9 mouse cellular contexts compared by ENCODE assay signal in genomic region chr3:52603244-52603704, GRCm38 (mm10).
A peak's percentile ranks its signal among the peaks of the same experiment; 100 is the strongest.
DNase-seq lines count a peak whose midpoint lies in the region; ATAC-seq lines count a peak whose summit lies in the region.
"Had no signal": no experiment of that assay in that cellular context is flagged by ENCODE, and none has a peak within 500 bp of the region (broad histone marks: within the 10 kb centered on the region; RNA-seq: fewer than 3 reads in every experiment).

No protein-coding gene starts in this region.

- H3K36me3 ChIP-seq in kidney, embryonic 16.5 days (ENCODE audit: insufficient read depth, low read length), result no peaks in the 10 kb centered on the region
- no peaks in the 10 kb centered on the region for H3K36me3 ChIP-seq in embryonic facial prominence, embryonic 13.5 days
- no peaks in the 10 kb centered on the region for H3K36me3 ChIP-seq in heart, embryonic 16.5 days (ENCODE audit: control insufficient read depth, insufficient read depth)
- H3K36me3 ChIP-seq: liver, embryonic 15.5 days had no signal

- 50% methylated on average over 8 of the region's 8 CpGs for WGBS in kidney, embryonic 16.5 days
- WGBS in embryonic facial prominence, embryonic 13.5 days, result 48% methylated on average over 8 of the region's 8 CpGs
- 47% methylated on average over 8 of the region's 8 CpGs for WGBS in heart, embryonic 16.5 days

- H3K27ac ChIP-seq in kidney, embryonic 16.5 days (ENCODE audit: low read length), result no peak overlapping the region
- H3K27ac ChIP-seq in embryonic facial prominence, embryonic 13.5 days, result no peak overlapping the region
- no peak overlapping the region for H3K27ac ChIP-seq in heart, embryonic 16.5 days (ENCODE audit: low read length)
- H3K27ac ChIP-seq: liver, embryonic 15.5 days had no signal

- ATAC-seq in kidney, embryonic 16.5 days (ENCODE audit: low FRiP score, low TSS enrichment), result peak; percentile 71; the same call in 1 of the 2 replicates
- 0 out of 2 replicates have a peak, but pooled peaks have one; percentile 52 for ATAC-seq in embryonic facial prominence, embryonic 13.5 days (ENCODE audit: insufficient number of reproducible peaks, insufficient read depth, low FRiP score, low TSS enrichment, low read depth)
- peak; percentile 59 for ATAC-seq in heart, embryonic 16.5 days (replicated peaks; ENCODE audit: extremely low read depth, insufficient read depth, low FRiP score)

- H3K9ac ChIP-seq in kidney, embryonic 16.5 days (replicated peaks; ENCODE audit: low read length), result no peak overlapping the region
- no peak overlapping the region for H3K9ac ChIP-seq in embryonic facial prominence, embryonic 13.5 days
- H3K9ac ChIP-seq in heart, embryonic 16.5 days (ENCODE audit: low read length), result no peak overlapping the region
- H3K9ac ChIP-seq: liver, embryonic 15.5 days had no signal

- H3K27me3 ChIP-seq in kidney, embryonic 16.5 days (ENCODE audit: insufficient read depth, low read length), result no peaks in the 10 kb centered on the region
- no peaks in the 10 kb centered on the region for H3K27me3 ChIP-seq in embryonic facial prominence, embryonic 13.5 days
- no peaks in the 10 kb centered on the region for H3K27me3 ChIP-seq in heart, embryonic 16.5 days (ENCODE audit: control insufficient read depth, insufficient read depth, low read length)
- H3K27me3 ChIP-seq: liver, embryonic 15.5 days had no signal

- no peak overlapping the region for H3K4me3 ChIP-seq in kidney, embryonic 16.5 days (ENCODE audit: low read length)
- no peak overlapping the region for H3K4me3 ChIP-seq in embryonic facial prominence, embryonic 13.5 days
- no peak overlapping the region for H3K4me3 ChIP-seq in heart, embryonic 16.5 days (ENCODE audit: low read length)
- H3K4me3 ChIP-seq: liver, embryonic 15.5 days had no signal

- H3K9me3 ChIP-seq in kidney, embryonic 16.5 days (ENCODE audit: low read length), result no peaks in the 10 kb centered on the region
- no peaks in the 10 kb centered on the region for H3K9me3 ChIP-seq in embryonic facial prominence, embryonic 13.5 days
- no peaks in the 10 kb centered on the region for H3K9me3 ChIP-seq in heart, embryonic 16.5 days (replicated peaks; ENCODE audit: control insufficient read depth, low read length)
- H3K9me3 ChIP-seq: liver, embryonic 15.5 days had no signal

- H3K4me2 ChIP-seq in kidney, embryonic 16.5 days (replicated peaks; ENCODE audit: low read depth, low read length), result no peak overlapping the region
- H3K4me2 ChIP-seq in embryonic facial prominence, embryonic 13.5 days, result no peak overlapping the region
- H3K4me2 ChIP-seq in heart, embryonic 16.5 days (ENCODE audit: low read depth, low read length), result no peak overlapping the region
- H3K4me2 ChIP-seq: liver, embryonic 15.5 days had no signal

- DNase-seq in kidney, adult 9 months, result no peak
- peak; percentile 72 for DNase-seq in skeletal muscle tissue, adult 2 months (ENCODE audit: low read depth, low spot score)
- DNase-seq in c-Kit-positive CD71-positive TER-119-positive erythroid progenitor cells, embryonic 14.5 days (ENCODE audit: low spot score), result no peak
- no peak for DNase-seq in frontal cortex, postnatal 10 days (ENCODE audit: low spot score in 2 of 2)
- DNase-seq in right cerebral cortex, postnatal 4 days, result no peak

- H3K4me1 ChIP-seq in kidney, embryonic 16.5 days (ENCODE audit: insufficient read depth, low read length), result no peaks in the 10 kb centered on the region
- H3K4me1 ChIP-seq in embryonic facial prominence, embryonic 13.5 days, result peaks cover 23% of the 10 kb centered on the region
- H3K4me1 ChIP-seq in heart, embryonic 16.5 days (ENCODE audit: control insufficient read depth, insufficient read depth, low read length), result 0 out of 2 replicates have a peak, but pooled peaks cover 2% of the 10 kb centered on the region
- H3K4me1 ChIP-seq: liver, embryonic 15.5 days had no signal
